Mouse (Mus musculus): ENCODE data around the gene Axl. TPM values are rescaled to one million over a fixed set of nuclear protein-coding genes. Genes with fewer than 3 reads are reported as not detected.

The Axl gene
- total and polyA plus RNA-seq, 3 experiments, result 0.19 to 0.98 (median 0.96) TPM

DNA sequence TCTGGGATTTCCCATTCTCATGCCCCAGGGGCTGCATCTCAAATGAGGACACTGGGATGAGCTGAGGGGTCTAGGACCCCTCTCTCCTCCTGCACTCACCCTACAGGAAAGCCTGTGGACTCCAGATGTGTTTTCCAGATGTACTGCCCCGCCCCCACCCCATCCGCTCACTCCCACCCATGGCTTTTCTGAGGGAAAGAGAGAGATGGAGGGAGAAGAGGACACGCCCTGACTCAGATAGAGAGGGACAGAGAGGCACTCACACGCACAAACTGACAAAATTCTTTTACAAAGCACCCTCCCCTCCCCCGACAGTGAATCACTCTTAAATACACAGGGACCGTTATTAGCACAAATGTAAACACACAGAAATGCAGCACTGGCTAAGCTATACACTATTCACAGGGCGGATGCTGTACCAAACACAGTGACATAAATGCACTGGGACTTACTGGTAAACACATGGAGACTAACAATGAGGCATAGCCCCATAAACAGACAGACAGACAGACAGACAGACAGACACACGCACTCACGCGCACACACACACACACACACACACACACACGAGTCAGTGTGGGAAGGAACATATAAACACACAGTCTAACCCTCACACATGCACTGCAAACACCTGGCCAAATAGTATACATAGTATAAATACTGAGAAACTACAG is 6.4 kb downstream of the Axl start:
- TF ChIP-seq SIN3A (IDR thresholded peaks at IDR 0.05; ENCODE audit: low read length) (no peak), CHD2 (IDR thresholded peaks at IDR 0.05; ENCODE audit: low read length) (0 out of 2 replicates have a peak, but pooled peaks have one; percentile 47)
- DNase-seq (ENCODE audit: extremely low read depth), result peak; percentile 12
- Histone ChIP-seq H3K9ac (ENCODE audit: insufficient read depth, low read depth) (no peak overlapping the region), H3K9me3 (replicated peaks; ENCODE audit: low read length) (no peaks in the 10 kb centered on the region), H3K4me1 (ENCODE audit: control insufficient read depth in 1 of 2, insufficient read depth in 2 of 2) (peaks cover 6 to 29% of the 10 kb centered on the region in 2 experiments), H3K36me3 (replicated peaks in 1 of 2; ENCODE audit: control insufficient read depth in 1 of 2, insufficient read depth in 1 of 2, low read length in 1 of 2) (no peaks in the 10 kb centered on the region), H3K4me2 (ENCODE audit: insufficient read depth, low read depth, poor library complexity, severe bottlenecking) (no peak overlapping the region), H3K4me3 (replicated peaks in 1 of 3; ENCODE audit: low read depth in 2 of 3, low read length in 2 of 3, poor library complexity in 1 of 3) (peak overlapping the region in 1 of 3 experiments; percentile 12), H3K27ac (ENCODE audit: insufficient read depth, low read depth) (no peak overlapping the region), H3K79me2 (replicated peaks; ENCODE audit: control insufficient read depth, extremely low read depth, insufficient read depth, poor library complexity, severe bottlenecking) (no peaks in the 10 kb centered on the region), H3K27me3 (replicated peaks) (peaks cover 23% of the 10 kb centered on the region)
- in situ Hi-C loops (cut with MboI; ENCODE audit: low pct_ligation_motif_present, low pct_unique_long_range_greater_than_20kb, low sequenced_read_pairs), result no loop called here
- dilution Hi-C loops (cut with MboI; ENCODE audit: extremely low pct_ligation_motif_present, extremely low pct_unique_long_range_greater_than_20kb, low sequenced_read_pairs), result no loop called here

- Histone ChIP-seq H3K79me2 (replicated peaks; ENCODE audit: control insufficient read depth, extremely low read depth, insufficient read depth, poor library complexity, severe bottlenecking) (no peaks in the 10 kb centered on the region), H3K4me1 (ENCODE audit: control insufficient read depth in 1 of 2, insufficient read depth in 2 of 2) (peaks cover 1 to 28% of the 10 kb centered on the region in 2 experiments; a peak in 3 of 4 replicates), H3K9ac (ENCODE audit: insufficient read depth, low read depth) (no peak overlapping the region), H3K36me3 (replicated peaks in 1 of 2; ENCODE audit: control insufficient read depth in 1 of 2, insufficient read depth in 1 of 2, low read length in 1 of 2) (no peaks in the 10 kb centered on the region), H3K9me3 (replicated peaks; ENCODE audit: low read length) (no peaks in the 10 kb centered on the region), H3K27ac (ENCODE audit: insufficient read depth, low read depth) (no peak overlapping the region), H3K27me3 (replicated peaks) (peaks cover 27% of the 10 kb centered on the region), H3K4me3 (replicated peaks in 1 of 3; ENCODE audit: low read depth in 2 of 3, low read length in 2 of 3, poor library complexity in 1 of 3) (peak overlapping the region in 1 of 3 experiments; percentile 12), H3K4me2 (ENCODE audit: insufficient read depth, low read depth, poor library complexity, severe bottlenecking) (no peak overlapping the region)
- peak; percentile 22 for DNase-seq (ENCODE audit: extremely low read depth)
- in situ Hi-C loops (cut with MboI; ENCODE audit: low pct_ligation_motif_present, low pct_unique_long_range_greater_than_20kb, low sequenced_read_pairs) (no loop called here), dilution Hi-C loops (cut with MboI; ENCODE audit: extremely low pct_ligation_motif_present, extremely low pct_unique_long_range_greater_than_20kb, low sequenced_read_pairs) (no loop called here)
- TF ChIP-seq ZMIZ1 (IDR thresholded peaks at IDR 0.05; ENCODE audit: low read depth, low read length) (no peak), KAT2A (IDR thresholded peaks at IDR 0.05; ENCODE audit: insufficient replicate concordance, low read length) (no peak), BHLHE40 (IDR thresholded peaks at IDR 0.05; ENCODE audit: low read depth, low read length) (0 out of 2 replicates have a peak, but pooled peaks have one; percentile 7)
These were observed 7.1 kb downstream of the Axl start for GRCm38 (mm10) chr7:25781321-25781936.

- Histone ChIP-seq H3K27me3 (replicated peaks) (peaks cover 30% of the 10 kb centered on the region), H3K4me3 (replicated peaks in 1 of 3; ENCODE audit: low read depth in 2 of 3, low read length in 2 of 3, poor library complexity in 1 of 3) (no peak overlapping the region), H3K9ac (ENCODE audit: insufficient read depth, low read depth) (no peak overlapping the region), H3K27ac (ENCODE audit: insufficient read depth, low read depth) (no peak overlapping the region), H3K79me2 (replicated peaks; ENCODE audit: control insufficient read depth, extremely low read depth, insufficient read depth, poor library complexity, severe bottlenecking) (no peaks in the 10 kb centered on the region), H3K4me2 (ENCODE audit: insufficient read depth, low read depth, poor library complexity, severe bottlenecking) (no peak overlapping the region), H3K36me3 (replicated peaks in 1 of 2; ENCODE audit: control insufficient read depth in 1 of 2, insufficient read depth in 1 of 2, low read length in 1 of 2) (no peaks in the 10 kb centered on the region), H3K4me1 (ENCODE audit: control insufficient read depth in 1 of 2, insufficient read depth in 2 of 2) (peaks cover 0 to 23% of the 10 kb centered on the region in 2 experiments; a peak in 2 of 4 replicates), H3K9me3 (replicated peaks; ENCODE audit: low read length) (no peaks in the 10 kb centered on the region)
- DNase-seq (ENCODE audit: extremely low read depth), result no peak
- dilution Hi-C loops (cut with MboI; ENCODE audit: extremely low pct_ligation_motif_present, extremely low pct_unique_long_range_greater_than_20kb, low sequenced_read_pairs) (no loop called here), in situ Hi-C loops (cut with MboI; ENCODE audit: low pct_ligation_motif_present, low pct_unique_long_range_greater_than_20kb, low sequenced_read_pairs) (no loop called here)
- TF ChIP-seq ETS1 (conservative IDR thresholded peaks at IDR 0.05; ENCODE audit: low read depth, low read length) (no peak), ZC3H11A (IDR thresholded peaks at IDR 0.05; ENCODE audit: low read depth, low read length) (no peak), MXI1 (IDR thresholded peaks at IDR 0.05; ENCODE audit: low read depth, low read length) (no peak), EP300 (IDR thresholded peaks at IDR 0.05; ENCODE audit: low read length) (no peak), MEF2A (IDR thresholded peaks at IDR 0.05; ENCODE audit: borderline replicate concordance, low read depth, low read length) (no peak), MAX (IDR thresholded peaks at IDR 0.05; ENCODE audit: low read length) (no peak), TCF12 (IDR thresholded peaks at IDR 0.05; ENCODE audit: low read depth, low read length) (no peak), MAZ (IDR thresholded peaks at IDR 0.05; ENCODE audit: low read depth, low read length) (no peak), SMC3 (IDR thresholded peaks at IDR 0.05; ENCODE audit: low read depth, low read length) (no peak), POLR2AphosphoS2 (IDR thresholded peaks at IDR 0.05; ENCODE audit: low read depth, low read length) (no peak), ZNF384 (IDR thresholded peaks at IDR 0.05; ENCODE audit: low read depth, low read length) (no peak), E2F4 (IDR thresholded peaks at IDR 0.05; ENCODE audit: insufficient replicate concordance, low read depth, low read length) (no peak)
These were observed 7.8 kb downstream of the Axl start for GRCm38 (mm10) chr7:25780753-25781152.

Data from CH12.LX (cell line).